Mouse (Mus musculus) MEL (cell line): ENCODE data around the gene Smarcb1. TPM values are rescaled to one million over a fixed set of nuclear protein-coding genes. Genes with fewer than 3 reads are reported as not detected.

Experiments used
- DNase-seq: peaks from one replicate; pipeline ENCODE4 v3.0.0; 2011; ENCODE audit warnings: low read depth, low spot score
- H3K27ac ChIP-seq: 2 replicates; pipeline ENCODE4 v1.5.1; 2012; ENCODE audit warnings: low read depth, mild to moderate bottlenecking, control low read depth, low read length, moderate library complexity; ENCODE audit not compliant: control insufficient read depth
- H3K27me3 ChIP-seq, 2 experiments: fragments of 150-350 bp in 1 of 2; sonication (generic) in 1 of 2; 2 replicates each; pipeline ENCODE4 v1.6.1; 2012; ENCODE audit warnings: low read length in 2 of 2, mild to moderate bottlenecking in 2 of 2, improper control_type of control experiment in 1 of 2, moderate library complexity in 1 of 2; ENCODE audit not compliant: insufficient read depth in 2 of 2, control insufficient read depth in 1 of 2
- H3K36me3 ChIP-seq, 2 experiments: 2 replicates each; pipeline ENCODE4 v1.6.1; 2012 to 2014; ENCODE audit warnings: low read length in 2 of 2, improper control_type of control experiment in 1 of 2, inconsistent platforms in 1 of 2, mild to moderate bottlenecking in 1 of 2; ENCODE audit not compliant: insufficient read depth in 2 of 2, control insufficient read depth in 1 of 2
- H3K4me1 ChIP-seq, 2 experiments: fragments of 150-350 bp in 1 of 2; sonication (generic) in 1 of 2; 2 replicates each; pipeline ENCODE4 v1.6.1; 2012; ENCODE audit warnings: low read length in 2 of 2, improper control_type of control experiment in 1 of 2, mild to moderate bottlenecking in 1 of 2; ENCODE audit not compliant: insufficient read depth in 2 of 2, control insufficient read depth in 1 of 2
- H3K4me3 ChIP-seq, 2 experiments: fragments of 150-350 bp in 1 of 2; sonication (generic) in 1 of 2; 2 replicates each; pipeline ENCODE4 v1.5.1; 2012; ENCODE audit warnings: low read depth in 2 of 2, low read length in 2 of 2, mild to moderate bottlenecking in 2 of 2, moderate library complexity in 2 of 2, control low read depth in 1 of 2, improper control_type of control experiment in 1 of 2; ENCODE audit not compliant: control insufficient read depth in 1 of 2, insufficient read depth in 1 of 2
- H3K79me2 ChIP-seq: 2 replicates; pipeline ENCODE4 v1.6.1; 2012; ENCODE audit warnings: mild to moderate bottlenecking, low read length, moderate library complexity; ENCODE audit not compliant: control insufficient read depth, poor library complexity, insufficient read depth
- H3K9ac ChIP-seq: 2 replicates; pipeline ENCODE4 v1.6.1; 2012; ENCODE audit warnings: low read depth, mild to moderate bottlenecking, control low read depth, low read length, moderate library complexity; ENCODE audit not compliant: control insufficient read depth, poor library complexity, severe bottlenecking
- H3K9me3 ChIP-seq: fragments of 150-350 bp; sonication (generic); replicated peaks from 2 replicates; pipeline ENCODE4 v1.6.1; 2012; ENCODE audit warnings: mild to moderate bottlenecking, low read length, improper control_type of control experiment, moderate library complexity; ENCODE audit not compliant: insufficient read depth
- BHLHE40 ChIP-seq: IDR thresholded peaks from 2 replicates; pipeline ENCODE4 v1.6.1; 2012; ENCODE audit warnings: low read depth, mild to moderate bottlenecking, inconsistent platforms, low read length, improper control_type of control experiment, borderline replicate concordance
- CHD2 ChIP-seq: IDR thresholded peaks from 2 replicates; pipeline ENCODE4 v1.6.1; 2011; ENCODE audit warnings: low read length, improper control_type of control experiment
- CTCF ChIP-seq, 3 experiments: IDR thresholded peaks in 2 of 3; conservative IDR thresholded peaks in 1 of 3; 2 replicates each; pipeline ENCODE4 v1.5.1; 2011 to 2012; ENCODE audit warnings: low read length in 3 of 3, low read depth in 2 of 3, mild to moderate bottlenecking in 2 of 3, improper control_type of control experiment in 1 of 3, inconsistent platforms in 1 of 3, mixed read lengths in 1 of 3, moderate library complexity in 1 of 3; ENCODE audit not compliant: control insufficient read depth in 1 of 3, insufficient read depth in 1 of 3, poor library complexity in 1 of 3, severe bottlenecking in 1 of 3
- E2F4 ChIP-seq: IDR thresholded peaks from 2 replicates; pipeline ENCODE4 v1.6.1; 2011; ENCODE audit warnings: low read depth, low read length, improper control_type of control experiment, borderline replicate concordance
- EP300 ChIP-seq, 2 experiments: IDR thresholded peaks; 2 replicates each; pipeline ENCODE4 v1.6.1; 2011; ENCODE audit warnings: improper control_type of control experiment in 2 of 2, low read length in 2 of 2, low read depth in 1 of 2, mild to moderate bottlenecking in 1 of 2
- GABPA ChIP-seq: IDR thresholded peaks from 2 replicates; pipeline ENCODE4 v1.6.1; 2012; ENCODE audit warnings: low read depth, mild to moderate bottlenecking, inconsistent platforms, low read length, improper control_type of control experiment, moderate library complexity
- GATA1 ChIP-seq: IDR thresholded peaks from 2 replicates; pipeline ENCODE4 v1.6.1; 2011; ENCODE audit warnings: low read depth, low read length, improper control_type of control experiment
- HCFC1 ChIP-seq: IDR thresholded peaks from 2 replicates; pipeline ENCODE4 v1.6.1; 2012; ENCODE audit warnings: low read depth, mild to moderate bottlenecking, inconsistent platforms, low read length, improper control_type of control experiment, moderate library complexity
- MAFK ChIP-seq: IDR thresholded peaks from 2 replicates; pipeline ENCODE4 v1.6.1; 2011; ENCODE audit warnings: low read depth, mild to moderate bottlenecking, low read length, improper control_type of control experiment, borderline replicate concordance
- MAZ ChIP-seq: IDR thresholded peaks from 2 replicates; pipeline ENCODE4 v1.6.1; 2012; ENCODE audit warnings: low read depth, mild to moderate bottlenecking, inconsistent platforms, low read length, improper control_type of control experiment
- MXI1 ChIP-seq: IDR thresholded peaks from 2 replicates; pipeline ENCODE4 v1.6.1; 2011; ENCODE audit warnings: mild to moderate bottlenecking, low read depth, low read length, improper control_type of control experiment
- MYB ChIP-seq: IDR thresholded peaks from 2 replicates; pipeline ENCODE4 v1.6.1; 2011; ENCODE audit warnings: mild to moderate bottlenecking, low read depth, low read length, improper control_type of control experiment
- MYC ChIP-seq: IDR thresholded peaks from 2 replicates; pipeline ENCODE4 v1.6.1; 2011; ENCODE audit warnings: low read depth, mild to moderate bottlenecking, low read length, improper control_type of control experiment, moderate library complexity
- NRF1 ChIP-seq: IDR thresholded peaks from 2 replicates; pipeline ENCODE4 v1.6.1; 2014; ENCODE audit warnings: low read depth, mild to moderate bottlenecking, inconsistent platforms, low read length, improper control_type of control experiment, moderate library complexity; ENCODE audit not compliant: poor library complexity, insufficient read depth, severe bottlenecking
- POLR2A ChIP-seq, 2 experiments: IDR thresholded peaks; 2 replicates each; pipeline ENCODE4 v1.6.1; 2011 to 2012; ENCODE audit warnings: low read length in 2 of 2, mild to moderate bottlenecking in 2 of 2, control low read depth in 1 of 2, improper control_type of control experiment in 1 of 2, low read depth in 1 of 2, moderate library complexity in 1 of 2; ENCODE audit not compliant: control insufficient read depth in 1 of 2, insufficient read depth in 1 of 2, poor library complexity in 1 of 2
- POLR2AphosphoS5 ChIP-seq: IDR thresholded peaks from 2 replicates; pipeline ENCODE4 v1.6.1; 2012; ENCODE audit warnings: low read depth, borderline replicate concordance, mild to moderate bottlenecking, inconsistent platforms, low read length, moderate library complexity, mixed read lengths
- RAD21 ChIP-seq: IDR thresholded peaks from 2 replicates; pipeline ENCODE4 v1.6.1; 2011; ENCODE audit warnings: mild to moderate bottlenecking, low read depth, low read length, improper control_type of control experiment
- SIN3A ChIP-seq: IDR thresholded peaks from 2 replicates; pipeline ENCODE4 v1.6.1; 2012; ENCODE audit warnings: low read length, improper control_type of control experiment, inconsistent platforms
- SMC3 ChIP-seq: IDR thresholded peaks from 2 replicates; pipeline ENCODE4 v1.6.1; 2011; ENCODE audit warnings: low read depth, low read length, improper control_type of control experiment
- TAL1 ChIP-seq: IDR thresholded peaks from 2 replicates; pipeline ENCODE4 v1.6.1; 2012; ENCODE audit warnings: mild to moderate bottlenecking, inconsistent platforms, low read length, moderate library complexity, mixed read lengths
- TBP ChIP-seq: IDR thresholded peaks from 2 replicates; pipeline ENCODE4 v1.8.0; 2011; ENCODE audit warnings: low read depth, low read length, improper control_type of control experiment
- TCF12 ChIP-seq: IDR thresholded peaks from 2 replicates; pipeline ENCODE4 v1.6.1; 2014; ENCODE audit warnings: low read depth, mild to moderate bottlenecking, inconsistent platforms, low read length, improper control_type of control experiment, moderate library complexity
- UBTF ChIP-seq: IDR thresholded peaks from 2 replicates; pipeline ENCODE4 v1.6.1; 2012; ENCODE audit warnings: low read depth, mild to moderate bottlenecking, inconsistent platforms, low read length, improper control_type of control experiment, moderate library complexity, borderline replicate concordance; ENCODE audit not compliant: insufficient read depth
- USF2 ChIP-seq, 2 experiments: IDR thresholded peaks; 2 replicates each; pipeline ENCODE4 v1.6.1; 2011 to 2012; ENCODE audit warnings: improper control_type of control experiment in 2 of 2, low read length in 2 of 2, borderline replicate concordance in 1 of 2, inconsistent platforms in 1 of 2, low read depth in 1 of 2, mild to moderate bottlenecking in 1 of 2; ENCODE audit not compliant: insufficient read depth in 1 of 2
- ZC3H11A ChIP-seq: IDR thresholded peaks from 2 replicates; pipeline ENCODE4 v1.6.1; 2012; ENCODE audit warnings: low read depth, mild to moderate bottlenecking, inconsistent platforms, low read length, improper control_type of control experiment
- ZKSCAN1 ChIP-seq: IDR thresholded peaks from 2 replicates; pipeline ENCODE4 v1.6.1; 2012; ENCODE audit warnings: low read depth, mild to moderate bottlenecking, inconsistent platforms, low read length, improper control_type of control experiment, moderate library complexity
- ZMIZ1 ChIP-seq: IDR thresholded peaks from 2 replicates; pipeline ENCODE4 v1.6.1; 2012; ENCODE audit warnings: low read depth, mild to moderate bottlenecking, inconsistent platforms, low read length, improper control_type of control experiment, moderate library complexity
- ZNF384 ChIP-seq: IDR thresholded peaks from 2 replicates; pipeline ENCODE4 v1.6.1; 2012; ENCODE audit warnings: low read depth, mild to moderate bottlenecking, inconsistent platforms, low read length, improper control_type of control experiment
- polyA plus RNA-seq, 2 experiments: library from polyadenylated mRNA; stranded (reverse) in 1 of 2; unstranded in 1 of 2; fragments of >175 nt in 1 of 2; fragments of >200 nt in 1 of 2; gene quantifications; 2 replicates each; pipeline versions ENCODE4 v1.2.1 to v1.2.4; 2012; ENCODE audit warnings: low replicate concordance in 2 of 2, low read depth in 1 of 2; ENCODE audit not compliant: insufficient read length in 2 of 2, insufficient read depth in 1 of 2, missing spikeins in 1 of 2
- total RNA-seq: library from RNA; depleted of rRNA; stranded (reverse); fragments of 300-350 nt; gene quantifications from 2 replicates; pipeline ENCODE4 v1.2.3, GENCODE M21; 2012

Gene Smarcb1
- total and polyA plus RNA-seq, 3 experiments: 91.8 to 2,689 (median 117) TPM

- H3K4me1 ChIP-seq: no peaks in the 10 kb centered on the region; a peak in 1 of 4 replicates
- no peak within 1 kb of the TSS for H3K4me3 ChIP-seq
- no peak within 1 kb of the TSS for H3K27ac ChIP-seq
- TF ChIP-seq POLR2A (IDR thresholded peaks at IDR 0.05; ENCODE audit: control insufficient read depth in 1 of 2, insufficient read depth in 1 of 2, low read depth in 1 of 2, low read length in 2 of 2, poor library complexity in 1 of 2) (no peak), UBTF (no peak), MXI1 (no peak), HCFC1 (no peak), ZMIZ1 (no peak)
- H3K27me3 ChIP-seq: peaks cover 6 to 14% of the 10 kb centered on the region in 2 experiments
- peaks cover 0 to 2% of the 10 kb centered on the region in 2 experiments; a peak in 2 of 4 replicates for H3K36me3 ChIP-seq
- H3K9ac ChIP-seq: no peak within 1 kb of the TSS
- DNase-seq: no peak
- no peaks in the 10 kb centered on the region for H3K79me2 ChIP-seq
- no peaks in the 10 kb centered on the region for H3K9me3 ChIP-seq
These were observed 33.0 kb upstream of the Smarcb1 start, which contains the start of gene Gm5134 for GRCm38 (mm10) chr10:75954381-75954811. Gm5134 (plus strand) TSS chr10:75954514.

- no peak overlapping the region for H3K4me3 ChIP-seq
- H3K4me1 ChIP-seq: no peaks in the 10 kb centered on the region; a peak in 1 of 4 replicates
- no peaks in the 10 kb centered on the region for H3K9me3 ChIP-seq
- H3K27ac ChIP-seq: no peak overlapping the region
- TF ChIP-seq MYB: no peak
- no peak for TF ChIP-seq EP300 (IDR thresholded peaks at IDR 0.05; ENCODE audit: low read depth in 1 of 2, low read length in 2 of 2)
- peak; percentile 65 for TF ChIP-seq SMC3
- TF ChIP-seq UBTF: no peak
- no peak for TF ChIP-seq CHD2
- no peak for TF ChIP-seq USF2 (IDR thresholded peaks at IDR 0.05; ENCODE audit: borderline replicate concordance in 1 of 2, insufficient read depth in 1 of 2, low read depth in 1 of 2, low read length in 2 of 2)
- no peak for TF ChIP-seq MAFK
- TF ChIP-seq BHLHE40: peak; percentile 48; the same call in 1 of the 2 replicates
- TF ChIP-seq POLR2AphosphoS5: no peak
- TF ChIP-seq E2F4: no peak
- TF ChIP-seq NRF1: no peak
- peak; percentile 100 for TF ChIP-seq ZNF384
- no peak for TF ChIP-seq MXI1
- no peak for TF ChIP-seq ZMIZ1
- TF ChIP-seq CTCF (IDR thresholded peaks at IDR 0.05 in 2 of 3, conservative IDR thresholded peaks at IDR 0.05 in 1 of 3; ENCODE audit: control insufficient read depth in 1 of 3, insufficient read depth in 1 of 3, low read depth in 2 of 3, low read length in 3 of 3, poor library complexity in 1 of 3, severe bottlenecking in 1 of 3): peak; percentile 27 to 83 (median 68); a peak in 4 of 6 replicates
- no peak for TF ChIP-seq MAZ
- peak; percentile 41 for TF ChIP-seq GATA1
- TF ChIP-seq ZC3H11A: peak; percentile 76
- no peak for TF ChIP-seq TAL1
- peak; percentile 75; the same call in 1 of the 2 replicates for TF ChIP-seq MYC
- TF ChIP-seq RAD21: peak; percentile 93
- no peak; the same call in 1 of the 2 replicates for TF ChIP-seq ZKSCAN1
- TF ChIP-seq SIN3A: peak; percentile 81
- no peak for TF ChIP-seq TCF12
- TF ChIP-seq TBP: no peak
- TF ChIP-seq GABPA: no peak
- peaks cover 0 to 2% of the 10 kb centered on the region in 2 experiments; a peak in 2 of 4 replicates for H3K36me3 ChIP-seq
- no peak overlapping the region for H3K9ac ChIP-seq
- peak; percentile 75 for DNase-seq
- H3K79me2 ChIP-seq: no peaks in the 10 kb centered on the region
- peaks cover 0 to 9% of the 10 kb centered on the region in 2 experiments; a peak in 3 of 4 replicates for H3K27me3 ChIP-seq
These were observed 30.1 kb upstream of the Smarcb1 start for GRCm38 (mm10) chr10:75951424-75952050.
